Mouse (Mus musculus) kidney, adult 8-10 months (tissue): Measurements from ENCODE around the gene Gm9857.

Source experiments
- DNase-seq, 2 experiments: peaks; one replicate each; pipeline ENCODE4 v3.0.0; 2022

The Gm9857 gene

DNA sequence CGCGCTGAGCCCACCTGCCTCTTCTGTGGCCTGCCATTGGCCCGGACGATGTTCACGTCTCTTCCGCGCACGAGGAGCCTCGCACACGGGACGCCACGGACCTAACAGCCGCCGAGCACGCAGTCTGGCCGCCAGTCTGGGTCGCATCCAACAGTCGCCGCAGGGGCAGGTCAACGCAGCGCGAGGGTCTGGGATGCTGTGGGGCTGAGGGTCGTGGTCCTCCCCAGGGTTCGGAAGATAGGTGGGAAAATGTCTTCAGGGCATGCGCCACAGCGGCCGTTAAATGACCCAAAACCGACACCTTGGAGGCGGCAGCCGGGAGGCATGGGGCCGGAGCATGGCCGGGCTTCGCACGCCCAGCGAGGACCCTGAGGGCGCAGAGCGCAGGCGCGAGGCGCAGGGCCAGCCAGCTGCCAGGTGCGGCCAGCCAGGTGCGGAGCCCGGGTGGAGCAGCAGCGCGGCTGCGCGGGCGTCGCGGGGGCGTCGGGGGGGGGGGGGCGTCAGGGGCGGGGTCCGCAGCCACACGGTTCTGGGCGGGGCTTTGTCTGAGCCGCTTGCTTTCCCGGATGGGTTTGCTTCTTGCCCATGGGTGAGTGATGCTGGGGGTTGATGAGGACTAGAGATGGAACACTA lies at the start of gene Gm9857:
Gene Gm9857 (minus strand): TSS at position 445 of the 633 bp plus-strand sequence.
- DNase-seq: no peak

DNA sequence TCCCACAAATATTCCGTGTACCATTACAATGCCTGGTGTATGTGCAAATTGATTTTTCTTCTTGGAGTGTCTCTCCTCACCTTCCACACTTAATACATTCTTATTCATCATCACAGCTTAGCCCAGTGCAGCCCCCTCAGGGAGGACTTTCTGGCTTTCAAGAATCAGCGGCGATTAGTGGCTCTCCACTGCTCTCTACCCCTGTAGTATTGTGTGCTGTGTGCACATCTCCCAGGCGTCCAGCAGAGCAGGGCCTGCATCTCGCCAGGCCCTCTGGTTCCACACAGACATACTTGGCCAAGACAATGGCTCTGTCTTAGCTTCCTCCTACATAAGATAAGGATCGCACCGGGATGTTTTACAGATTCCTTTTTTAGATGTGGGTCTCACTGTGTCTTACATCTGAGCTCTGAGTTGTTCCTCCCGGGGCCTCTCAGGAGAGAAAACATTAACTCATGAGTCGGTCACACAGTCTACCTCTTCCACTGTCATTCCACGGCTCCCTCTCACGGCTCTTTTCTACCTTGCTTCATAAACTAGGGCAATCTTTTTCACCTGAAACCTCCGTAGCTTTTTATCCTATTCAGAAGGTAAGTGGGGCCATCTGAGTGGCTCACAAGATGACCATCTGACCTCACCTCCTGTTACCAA lies 46.9 kb upstream of the Gm9857 start:
- no peak for DNase-seq

DNA sequence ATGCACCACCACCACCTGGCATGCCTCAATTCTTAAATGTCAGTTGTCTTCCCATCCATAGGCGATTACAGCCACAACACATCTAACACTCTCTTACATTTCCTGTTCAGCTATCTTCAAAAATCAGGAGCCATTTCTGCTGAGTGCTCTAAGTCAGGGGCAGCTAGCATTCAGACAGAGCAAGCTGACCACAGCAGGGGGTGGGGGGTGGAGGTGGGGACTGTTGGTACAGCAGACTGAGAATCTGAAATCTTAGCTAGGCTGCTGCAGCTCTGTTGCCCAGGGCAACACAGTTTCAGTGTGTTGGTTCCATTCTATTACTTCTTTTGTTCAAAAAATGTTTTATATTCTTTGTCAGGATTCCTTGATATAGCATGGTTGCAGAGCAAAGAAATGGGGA lies 46.3 kb upstream of the Gm9857 start:
- no peak for DNase-seq

DNA sequence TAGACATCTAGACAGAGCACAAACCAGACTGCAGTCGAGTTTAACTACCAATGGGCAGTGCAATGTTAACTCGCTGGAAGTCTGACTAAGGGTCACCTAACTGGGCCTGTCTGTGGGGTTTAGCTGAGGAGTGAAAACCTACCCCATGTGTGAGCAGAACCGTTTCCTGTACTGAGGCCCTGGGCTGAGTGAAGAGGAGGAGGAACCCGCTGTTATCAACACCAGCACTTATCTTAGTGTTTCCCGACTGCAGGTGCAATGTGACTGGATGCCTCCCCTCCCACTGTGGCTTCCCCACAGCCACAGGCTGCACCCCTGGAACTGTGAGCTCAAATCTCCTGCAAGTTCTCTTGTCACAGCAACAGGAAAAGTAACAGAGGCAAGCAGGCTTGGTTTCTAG lies 43.7 kb upstream of the Gm9857 start:
- DNase-seq: no peak

DNA sequence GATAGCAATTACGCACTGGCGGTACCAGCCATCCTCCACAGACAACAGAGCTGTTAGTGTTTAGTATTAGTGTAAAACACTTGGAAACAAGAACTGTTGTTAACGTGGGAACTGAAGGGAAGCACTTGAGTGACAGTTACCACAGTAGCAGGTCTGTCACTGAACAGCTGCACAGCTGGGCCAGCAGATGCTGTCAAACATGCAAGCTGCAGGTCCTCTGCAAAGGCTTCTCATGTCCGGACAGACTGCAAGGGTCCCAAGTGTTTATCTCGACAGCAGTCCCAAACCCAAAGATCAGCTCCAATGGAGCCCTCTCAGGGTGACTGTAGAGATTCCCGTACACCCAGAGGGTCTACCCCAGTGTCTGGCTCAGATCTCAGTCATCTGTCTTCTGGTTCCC lies 41.7 kb upstream of the Gm9857 start:
- DNase-seq: no peak

DNA sequence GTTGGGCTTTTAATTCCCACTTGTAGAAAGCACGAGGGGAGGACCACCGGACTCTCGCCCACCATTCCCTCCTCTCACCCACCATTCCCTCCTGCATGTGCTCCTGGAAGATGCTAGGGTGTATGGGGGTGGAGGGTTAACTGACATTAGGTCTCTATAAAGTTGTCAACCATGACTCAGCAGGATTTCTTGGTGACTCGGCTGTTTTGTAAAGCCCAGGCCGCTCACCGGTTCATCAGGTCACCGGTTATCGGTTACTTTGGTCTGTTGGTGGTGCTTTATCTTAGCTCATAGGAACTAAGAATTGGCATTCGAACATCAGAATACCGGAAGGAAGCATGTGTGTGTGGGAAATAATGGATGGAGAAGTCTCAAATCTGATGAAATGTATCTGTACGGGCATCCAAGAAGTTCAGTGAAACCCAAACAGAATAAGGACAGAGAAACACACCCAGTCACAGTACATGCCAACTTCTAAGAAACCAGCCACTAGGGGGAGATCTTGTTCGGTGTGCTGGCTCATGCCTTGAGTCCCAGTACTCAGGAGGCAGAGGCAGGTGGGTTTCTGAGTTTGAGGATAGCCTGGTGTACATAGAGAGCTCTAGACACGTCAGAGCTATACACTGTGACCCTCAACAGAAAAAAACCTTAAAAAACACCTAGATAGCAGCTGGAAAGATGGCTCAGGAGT lies 37.2 kb upstream of the Gm9857 start:
- DNase-seq: no peak

DNA sequence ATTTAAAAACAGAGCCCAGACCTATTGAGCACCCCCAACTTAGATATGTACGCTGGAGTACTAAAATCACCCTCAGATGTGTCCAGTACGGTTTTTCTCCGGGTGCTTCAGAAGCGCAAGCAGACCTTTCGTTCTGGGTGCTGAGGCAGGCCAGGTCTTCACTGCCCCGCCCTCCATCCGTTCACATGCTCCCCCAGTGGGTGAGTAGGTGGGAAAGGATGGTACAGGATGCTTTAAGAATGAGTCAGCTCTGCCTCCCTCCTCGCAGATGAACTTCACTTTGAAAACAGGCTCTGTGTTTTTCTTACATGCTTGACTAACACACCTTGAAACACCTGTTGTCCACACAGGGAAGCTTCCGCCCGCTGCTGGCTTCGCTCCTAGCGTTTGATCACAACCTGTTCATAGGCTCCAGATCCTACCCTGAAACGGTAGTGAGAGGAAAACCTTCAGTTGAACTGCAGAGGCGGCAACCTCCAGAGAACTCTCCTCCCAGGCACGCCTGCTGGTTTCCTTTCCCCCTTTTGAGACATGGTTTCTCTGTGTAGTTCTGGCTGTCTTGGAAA lies 34.8 kb upstream of the Gm9857 start:
- DNase-seq: no peak

DNA sequence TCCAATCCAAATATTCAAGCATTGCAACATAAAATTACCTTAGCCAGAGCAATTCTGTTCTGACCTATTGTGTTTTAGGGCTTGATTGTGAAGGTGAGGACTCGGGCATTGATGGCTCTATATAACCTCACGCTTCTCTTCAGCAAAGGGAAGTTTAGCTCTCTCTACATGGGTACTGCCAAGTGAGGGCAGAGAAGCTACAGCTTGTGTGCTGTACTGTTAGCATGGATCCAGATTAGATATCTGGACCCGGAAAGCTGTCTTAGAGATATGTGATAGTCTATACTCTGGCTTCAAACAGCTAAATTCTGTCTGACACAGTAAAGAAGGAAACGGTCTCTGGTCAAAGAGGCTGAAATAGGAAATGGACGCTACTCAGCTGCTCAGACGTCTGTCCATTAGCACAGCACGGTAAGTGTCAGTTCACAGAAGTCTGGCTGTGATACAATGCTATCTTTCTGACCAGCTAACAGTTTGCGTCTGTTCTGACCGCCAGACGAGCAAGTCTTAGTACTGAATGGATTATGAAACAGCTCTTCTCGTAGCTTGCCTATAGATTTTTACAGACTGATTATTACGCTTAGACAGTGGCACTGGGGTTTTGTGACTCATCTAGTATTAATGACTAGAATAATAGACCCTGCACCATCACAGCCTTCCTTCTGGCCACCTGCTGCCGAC lies 33.9 kb upstream of the Gm9857 start:
- DNase-seq: no peak

DNA sequence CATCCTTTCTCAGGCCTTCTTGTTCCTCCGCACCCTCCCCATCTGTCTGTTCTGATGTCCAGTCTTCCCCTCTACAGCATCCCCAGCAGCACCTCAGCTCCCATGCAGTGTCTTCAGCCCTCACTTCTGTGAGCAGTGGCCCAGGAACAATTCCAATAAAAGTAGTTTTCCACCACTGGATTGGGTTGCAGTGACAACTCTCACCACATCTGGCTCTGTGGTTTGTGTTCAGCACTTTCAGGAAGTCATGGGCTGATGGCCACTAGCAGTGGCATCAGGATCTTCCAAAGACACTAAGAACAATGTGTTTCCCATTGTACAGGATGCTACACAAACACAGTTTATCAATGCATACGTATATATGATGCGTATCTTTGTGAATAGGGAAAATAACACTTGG lies 25.8 kb upstream of the Gm9857 start:
- no peak for DNase-seq

DNA sequence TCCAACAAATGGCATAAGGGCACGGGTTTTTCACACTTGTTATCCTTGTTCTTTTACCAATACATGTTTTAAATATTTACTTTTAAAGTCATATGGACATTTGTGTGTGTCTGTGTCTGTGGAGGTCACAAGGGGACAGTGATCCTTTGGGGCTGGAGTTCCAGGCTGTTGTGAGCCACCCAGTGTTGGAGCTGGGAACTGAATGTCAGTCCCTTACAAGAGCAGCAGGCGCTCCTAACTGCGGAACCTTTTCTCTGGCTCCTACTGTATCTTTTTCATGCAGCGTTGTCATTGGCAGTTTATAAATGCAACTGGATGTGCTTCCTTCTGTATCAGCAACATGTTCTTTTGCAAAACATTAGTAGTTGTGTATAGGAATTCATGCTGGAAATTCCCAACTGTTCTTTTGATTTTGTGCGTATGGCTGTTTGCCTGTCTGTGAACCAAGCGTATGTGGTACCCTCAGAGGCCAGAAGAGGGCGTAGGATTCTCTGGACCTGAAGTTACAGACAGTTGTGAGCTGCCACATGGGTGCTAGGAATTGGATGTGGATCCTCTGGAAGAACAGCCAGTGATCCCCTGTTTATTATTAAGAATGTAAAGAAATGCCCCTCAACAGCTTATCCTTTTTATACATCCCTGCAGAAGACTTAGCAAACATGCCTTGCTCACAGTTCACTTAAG lies 24.3 kb upstream of the Gm9857 start:
- DNase-seq: peak in 1 of 2 experiments; percentile 25

DNA sequence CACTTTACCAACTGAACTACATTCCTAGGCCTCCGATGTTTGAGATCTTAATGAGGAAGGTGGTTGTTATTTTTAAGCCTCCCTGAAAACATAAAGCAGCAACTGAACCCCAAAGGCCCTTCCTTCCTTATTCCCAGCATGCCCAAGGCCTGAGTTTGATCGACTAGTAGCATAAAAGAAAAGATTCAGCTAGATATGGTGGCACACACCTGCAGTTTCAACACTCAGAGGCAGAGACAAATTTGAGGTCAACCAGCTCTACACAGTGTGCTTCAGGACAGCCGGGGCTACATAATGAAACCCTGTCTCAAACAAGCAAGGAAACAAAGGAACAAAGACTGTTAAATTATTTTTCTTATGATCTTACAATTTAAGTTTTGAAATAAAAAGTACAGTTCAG lies 23.5 kb upstream of the Gm9857 start:
- DNase-seq: no peak

DNA sequence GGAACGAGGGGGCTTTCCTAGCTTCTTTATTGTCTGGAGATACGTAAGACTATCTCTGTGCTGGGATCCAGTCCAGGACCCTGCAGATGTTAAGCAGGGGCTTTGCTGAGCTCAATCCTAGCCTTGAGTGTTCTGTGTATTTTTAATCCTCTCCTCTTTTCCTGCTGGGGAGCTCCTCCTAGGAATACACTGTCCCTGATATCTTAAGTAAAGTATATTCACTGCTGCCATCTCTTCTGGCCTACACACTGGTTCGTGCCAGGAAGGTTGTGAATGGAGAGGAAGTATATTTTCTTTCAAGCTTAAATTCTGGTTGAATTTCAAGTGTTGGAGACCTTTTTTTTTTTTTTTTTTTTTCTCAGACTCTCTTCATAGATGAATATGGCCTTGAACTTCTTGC lies 23.0 kb upstream of the Gm9857 start:
- no peak for DNase-seq

DNA sequence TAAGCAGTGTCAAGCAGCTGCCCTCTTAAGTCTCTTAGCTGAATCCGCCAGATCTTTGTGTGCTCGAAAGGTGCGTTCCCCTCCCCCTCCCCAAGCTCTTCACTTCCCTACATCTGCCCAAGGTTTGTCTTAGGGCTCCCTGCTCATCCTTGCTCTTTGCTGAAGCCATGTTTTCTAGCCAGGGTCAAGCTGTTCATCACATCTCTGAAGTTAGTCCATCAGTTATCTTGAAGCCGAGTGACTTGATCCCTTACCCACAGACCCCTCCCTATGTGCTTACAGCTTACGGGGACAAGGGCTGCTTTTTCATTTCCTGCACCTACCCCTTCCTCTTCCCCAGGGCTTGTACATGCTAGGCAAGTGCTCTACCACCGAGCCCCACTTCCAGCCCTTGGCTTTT lies 21.4 kb upstream of the Gm9857 start:
- DNase-seq: no peak

DNA sequence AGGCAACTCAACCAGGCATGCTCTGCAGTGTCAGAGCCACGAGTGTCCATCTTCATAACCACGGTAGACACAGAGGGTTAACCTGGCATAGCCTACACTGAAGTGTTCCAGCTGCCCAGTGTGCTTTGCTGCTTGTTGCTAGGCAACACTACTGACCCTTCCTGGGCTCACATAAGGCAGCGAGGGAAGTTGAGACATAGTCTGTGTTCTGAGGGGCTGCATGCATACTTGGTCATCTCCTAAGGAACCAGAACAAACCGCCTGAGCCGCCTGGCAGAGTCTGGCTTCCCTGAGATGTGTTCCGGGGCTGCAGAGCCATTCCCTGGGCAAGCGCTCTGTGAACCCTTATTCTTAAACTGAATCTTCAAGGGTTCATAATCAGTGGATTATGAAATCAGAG lies 21.0 kb upstream of the Gm9857 start:
- DNase-seq: no peak

DNA sequence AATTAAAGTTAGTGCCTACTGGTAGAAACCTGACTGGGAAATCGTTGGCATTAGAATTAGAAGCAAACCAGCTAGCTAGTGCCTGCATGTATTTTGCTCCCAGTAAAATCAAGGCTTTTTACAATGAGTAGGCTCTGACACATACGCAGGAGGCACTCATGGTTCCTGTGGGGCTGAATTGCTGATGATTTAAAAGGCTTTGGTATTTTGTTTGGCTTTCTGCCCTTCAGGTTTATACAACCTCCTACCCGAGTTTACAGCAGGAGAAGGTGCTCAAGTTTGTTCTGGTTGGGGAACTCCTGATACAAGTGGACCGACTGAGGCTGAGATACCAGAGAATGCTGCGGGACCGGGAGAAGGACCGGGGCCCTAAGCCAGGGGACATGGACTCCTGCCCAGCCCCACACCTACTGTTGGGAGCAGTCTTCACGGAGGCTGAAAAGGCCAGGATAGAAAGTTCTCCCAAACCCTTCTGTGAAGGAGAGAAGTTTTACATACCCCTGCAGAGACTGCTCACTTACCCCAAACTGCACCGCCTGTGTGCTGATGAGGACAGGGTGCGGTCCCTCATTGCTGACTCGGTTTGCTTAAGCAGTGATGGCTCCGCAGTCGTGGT lies 19.5 kb upstream of the Gm9857 start:
- DNase-seq: peak in 1 of 2 experiments; percentile 28

DNA sequence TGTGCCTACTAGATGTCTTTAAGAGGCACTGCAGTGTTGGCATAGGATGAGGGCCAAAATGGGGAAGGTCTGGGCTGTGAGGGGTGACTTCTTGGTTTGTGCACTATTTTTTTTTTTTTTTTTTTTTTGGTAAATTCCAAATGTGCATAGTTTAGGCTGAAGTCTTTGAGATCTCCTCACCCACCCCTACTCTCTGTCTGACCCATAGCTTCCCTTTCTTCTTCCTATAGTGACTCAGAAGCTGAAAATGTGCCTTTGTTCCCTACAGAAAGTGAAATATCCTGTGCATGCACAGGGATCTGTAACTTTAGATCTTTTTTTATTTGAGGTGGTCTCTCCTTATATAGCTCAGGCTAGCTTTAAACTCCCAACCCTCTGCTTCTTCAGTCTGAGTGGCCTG lies 17.7 kb upstream of the Gm9857 start:
- DNase-seq: no peak

DNA sequence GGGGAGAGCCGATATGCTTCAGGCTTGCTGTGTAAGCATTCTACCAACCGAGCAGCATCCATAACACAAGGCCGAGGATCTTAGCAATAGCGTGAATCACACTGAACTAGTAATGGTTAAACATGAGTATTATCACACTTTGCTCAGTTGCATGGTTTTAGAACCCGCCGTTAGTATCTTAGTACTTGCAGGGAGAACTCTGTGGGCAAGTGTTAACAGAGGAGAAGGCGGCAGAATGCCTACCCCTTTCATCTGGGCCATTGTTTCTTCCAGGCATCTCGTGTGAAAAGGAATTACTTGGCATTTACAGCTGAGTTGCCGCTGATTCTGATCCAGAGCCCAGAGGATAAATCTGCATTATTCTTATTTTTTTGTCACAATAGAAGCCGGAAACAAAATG lies 751 bp upstream of the Gm9857 start:
- no peak for DNase-seq

DNA sequence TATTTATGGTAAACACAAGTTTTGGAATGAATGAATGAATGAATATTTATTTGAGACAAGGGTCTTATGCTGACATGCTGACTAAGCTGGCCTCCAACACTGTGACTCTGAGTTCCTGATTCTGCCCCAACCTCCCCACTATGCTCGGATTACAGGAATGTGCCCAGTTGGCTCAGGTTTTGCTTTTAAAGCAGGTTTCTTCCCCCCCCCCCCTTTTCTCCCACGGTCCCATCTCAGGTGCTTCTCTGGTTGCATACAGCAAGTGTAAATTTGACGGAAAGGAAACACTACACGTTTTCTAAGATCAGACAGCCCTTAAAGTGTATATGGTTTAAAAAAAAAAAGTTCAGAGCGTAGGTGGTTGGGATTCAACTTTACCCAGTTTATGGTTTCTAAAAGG lies 672 bp downstream of the Gm9857 start, which contains the start of gene Henmt1:
Gene Henmt1 (plus strand): TSS at position 301 of the 400 bp plus-strand sequence.
- DNase-seq: no peak

DNA sequence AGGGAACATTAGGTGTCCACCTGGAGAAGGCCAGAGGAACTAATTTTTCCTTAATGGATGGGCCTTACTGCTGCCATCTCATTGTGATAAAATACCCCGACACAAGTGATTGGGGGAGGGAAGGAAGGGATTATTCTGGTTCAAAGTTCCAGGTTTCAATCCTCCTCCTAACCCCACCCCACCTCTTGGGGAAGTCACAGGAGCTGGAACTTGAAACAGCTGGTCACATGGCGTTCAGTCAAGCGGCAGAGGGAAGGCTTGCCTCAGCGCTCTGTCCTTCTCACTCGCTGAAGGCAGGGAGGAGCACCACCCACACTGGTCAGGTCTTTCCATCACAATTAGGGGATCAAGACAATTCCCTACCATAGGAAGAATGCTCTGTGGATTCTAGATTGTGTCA lies 1.6 kb downstream of the Gm9857 start:
- peak in 1 of 2 experiments; percentile 40 for DNase-seq

DNA sequence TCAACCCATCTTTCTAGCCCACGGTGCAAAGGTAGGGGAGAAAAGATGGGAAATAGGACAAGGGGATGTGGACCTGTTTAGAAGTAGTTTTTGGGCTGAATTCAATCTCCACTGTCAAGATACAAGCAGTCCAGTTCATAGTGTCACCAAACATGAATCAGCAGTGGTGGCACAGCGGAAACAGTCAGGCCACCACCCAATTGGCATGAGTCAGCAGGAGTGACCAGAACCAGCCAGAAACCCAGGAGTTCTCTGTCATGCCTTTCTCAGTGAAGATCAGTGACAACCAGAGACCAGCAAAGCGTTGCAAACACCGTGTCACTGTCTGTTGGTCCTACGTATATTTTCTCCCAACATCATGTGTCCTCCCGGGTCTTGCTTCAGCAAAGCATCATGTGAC lies 6.7 kb downstream of the Gm9857 start:
- DNase-seq: no peak

DNA sequence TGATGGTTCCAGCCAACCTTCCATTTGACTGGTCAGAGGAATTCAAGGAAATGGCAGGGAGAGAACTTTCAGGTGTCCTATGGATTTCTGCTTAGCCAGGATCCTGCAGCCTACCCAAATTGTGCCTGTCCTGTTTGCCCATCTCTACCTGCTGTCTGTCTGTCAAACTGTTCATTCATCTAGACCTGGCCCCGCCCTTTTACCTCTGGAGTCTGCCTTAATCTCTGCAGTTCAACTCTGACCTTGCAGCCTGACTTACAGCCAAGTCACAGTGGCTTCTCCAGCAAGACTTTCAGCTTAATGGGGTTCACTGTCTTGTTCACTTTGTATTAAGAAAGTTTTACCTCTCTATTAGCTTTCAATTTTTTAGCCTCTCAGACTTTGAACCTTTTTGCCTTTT lies 13.9 kb downstream of the Gm9857 start:
- no peak for DNase-seq

DNA sequence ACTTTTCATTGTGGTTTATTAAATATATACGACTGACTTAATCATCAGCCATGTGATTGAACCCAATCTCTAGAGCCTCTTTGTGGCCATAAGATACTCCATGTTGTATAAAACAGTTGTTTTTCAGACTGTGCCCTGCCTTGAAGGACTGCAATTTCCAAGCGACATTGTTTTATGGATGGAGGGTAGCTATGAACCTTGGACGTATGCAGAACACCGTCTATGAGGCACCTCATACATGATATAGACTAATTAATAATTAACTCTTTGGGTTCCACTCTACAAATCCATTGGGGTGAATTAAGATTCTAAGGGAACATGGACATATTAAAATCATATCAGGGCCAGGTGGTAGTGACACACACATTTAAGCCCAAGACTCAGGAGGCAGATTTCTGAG lies 14.6 kb downstream of the Gm9857 start:
- no peak for DNase-seq
